Mouse (Mus musculus): Measurements from ENCODE around the gene Srcap. TPM values are rescaled to one million over a fixed set of nuclear protein-coding genes. Genes with fewer than 3 reads are reported as not detected.

The Srcap gene
- polyA plus RNA-seq, 1 experiment: 18.6 TPM

DNA sequence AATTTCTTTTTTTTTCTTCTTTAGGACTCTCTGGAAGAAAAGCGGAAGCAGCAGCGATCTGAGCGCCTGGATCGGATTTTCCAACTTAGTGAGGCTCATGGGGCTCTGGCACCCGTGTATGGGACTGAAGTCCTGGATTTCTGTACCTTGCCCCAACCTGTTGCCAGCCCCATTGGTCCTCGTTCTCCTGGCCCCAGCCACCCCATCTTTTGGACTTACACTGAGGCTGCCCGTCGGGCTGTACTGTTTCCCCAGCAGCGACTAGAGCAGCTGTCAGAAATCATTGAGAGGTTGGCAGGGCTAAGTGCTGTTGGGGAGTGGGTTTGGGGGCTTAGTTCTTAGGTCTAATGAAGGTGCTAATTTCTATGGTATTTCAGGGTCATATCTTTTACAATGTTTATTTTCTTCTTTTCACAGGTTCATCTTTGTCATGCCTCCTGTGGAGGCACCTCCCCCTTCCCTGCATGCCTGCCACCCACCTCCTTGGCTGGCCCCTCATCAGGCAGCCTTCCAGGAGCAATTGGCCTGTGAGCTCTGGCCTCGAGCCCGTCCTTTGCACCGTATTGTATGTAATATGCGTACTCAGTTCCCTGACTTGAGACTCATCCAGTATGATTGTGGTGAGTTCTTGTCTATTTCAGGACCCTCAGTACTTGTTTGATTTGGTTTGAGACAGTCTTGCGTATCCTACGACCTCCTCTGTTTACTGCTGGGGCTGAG is 37.5 kb downstream of the Srcap start:
- H3K27ac ChIP-seq (ENCODE audit: insufficient read depth, low read depth, low read length): no peak overlapping the region
- TF ChIP-seq POLR2A (IDR thresholded peaks at IDR 0.05; ENCODE audit: low read depth, low read length): no peak
- TF ChIP-seq CTCF (conservative IDR thresholded peaks at IDR 0.05; ENCODE audit: insufficient read depth, insufficient read length, low read depth, low read length): no peak
- no peaks in the 10 kb centered on the region for H3K27me3 ChIP-seq (replicated peaks; ENCODE audit: control insufficient read depth, insufficient read depth, low read length)
- H3K4me3 ChIP-seq (ENCODE audit: insufficient read depth, low read depth, low read length): no peak overlapping the region
- peak; percentile 27 for DNase-seq
- 78% methylated on average over 15 of the region's 15 CpGs for WGBS
- H3K4me1 ChIP-seq (ENCODE audit: control insufficient read depth, insufficient read depth, low read length): no peaks in the 10 kb centered on the region
- peaks cover 20% of the 10 kb centered on the region for H3K36me3 ChIP-seq (ENCODE audit: control insufficient read depth, insufficient read depth, low read length)

DNA sequence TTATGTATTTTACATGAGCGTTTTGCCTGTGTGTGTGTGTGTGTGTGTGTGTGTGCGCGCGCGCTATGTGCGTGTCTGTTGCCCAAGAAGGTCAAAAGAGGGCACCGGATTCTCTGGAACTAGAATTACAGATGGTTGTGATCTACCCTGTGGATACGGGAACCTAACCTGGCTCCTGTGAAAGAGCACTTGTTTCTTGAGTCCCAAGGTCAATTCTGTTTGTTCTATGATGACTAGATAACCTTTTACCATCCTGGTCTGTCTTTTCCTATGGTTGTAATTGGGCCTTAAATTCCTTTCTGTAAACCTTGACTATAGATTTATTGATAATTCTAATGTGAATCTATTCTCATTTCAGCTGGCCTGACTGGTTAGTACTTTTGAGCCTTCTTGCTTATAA is 39.8 kb downstream of the Srcap start:
- Histone ChIP-seq H3K27me3 (replicated peaks; ENCODE audit: control insufficient read depth, insufficient read depth, low read length) (no peaks in the 10 kb centered on the region), H3K27ac (ENCODE audit: insufficient read depth, low read depth, low read length) (no peak overlapping the region), H3K4me1 (ENCODE audit: control insufficient read depth, insufficient read depth, low read length) (no peaks in the 10 kb centered on the region), H3K4me3 (ENCODE audit: insufficient read depth, low read depth, low read length) (no peak overlapping the region), H3K36me3 (ENCODE audit: control insufficient read depth, insufficient read depth, low read length) (peaks cover 22% of the 10 kb centered on the region)
- WGBS: 90% methylated on average over 8 of the region's 8 CpGs
- DNase-seq: no peak
- TF ChIP-seq CTCF (conservative IDR thresholded peaks at IDR 0.05; ENCODE audit: insufficient read depth, insufficient read length, low read depth, low read length) (no peak), POLR2A (IDR thresholded peaks at IDR 0.05; ENCODE audit: low read depth, low read length) (no peak)

DNA sequence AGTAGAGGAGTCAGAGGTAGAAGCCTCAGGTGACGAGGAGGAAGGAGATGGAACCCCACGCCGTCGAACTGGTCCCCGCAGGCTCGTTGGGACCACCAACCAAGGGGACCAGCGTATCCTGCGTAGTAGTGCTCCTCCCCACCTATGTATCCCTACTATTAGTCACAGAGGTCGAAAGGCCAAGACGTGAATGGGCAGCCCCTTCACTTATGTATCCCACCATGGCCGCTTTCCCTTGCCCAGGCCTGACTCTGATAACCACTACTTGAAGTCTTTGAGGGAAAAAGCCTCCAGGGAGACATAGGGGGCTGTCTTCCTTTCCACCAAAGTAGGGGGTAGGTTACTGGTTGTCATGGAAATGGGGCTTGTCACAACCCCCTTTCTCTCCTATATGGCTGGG is 48.8 kb downstream of the Srcap start:
- Histone ChIP-seq H3K27ac (ENCODE audit: insufficient read depth, low read depth, low read length) (no peak overlapping the region), H3K27me3 (replicated peaks; ENCODE audit: control insufficient read depth, insufficient read depth, low read length) (no peaks in the 10 kb centered on the region), H3K36me3 (ENCODE audit: control insufficient read depth, insufficient read depth, low read length) (peaks cover 12% of the 10 kb centered on the region), H3K4me1 (ENCODE audit: control insufficient read depth, insufficient read depth, low read length) (no peaks in the 10 kb centered on the region), H3K4me3 (ENCODE audit: insufficient read depth, low read depth, low read length) (no peak overlapping the region)
- no peak for DNase-seq
- TF ChIP-seq POLR2A (IDR thresholded peaks at IDR 0.05; ENCODE audit: low read depth, low read length): no peak
- no peak for TF ChIP-seq CTCF (conservative IDR thresholded peaks at IDR 0.05; ENCODE audit: insufficient read depth, insufficient read length, low read depth, low read length)
- 97% methylated on average over 11 of the region's 11 CpGs for WGBS

DNA sequence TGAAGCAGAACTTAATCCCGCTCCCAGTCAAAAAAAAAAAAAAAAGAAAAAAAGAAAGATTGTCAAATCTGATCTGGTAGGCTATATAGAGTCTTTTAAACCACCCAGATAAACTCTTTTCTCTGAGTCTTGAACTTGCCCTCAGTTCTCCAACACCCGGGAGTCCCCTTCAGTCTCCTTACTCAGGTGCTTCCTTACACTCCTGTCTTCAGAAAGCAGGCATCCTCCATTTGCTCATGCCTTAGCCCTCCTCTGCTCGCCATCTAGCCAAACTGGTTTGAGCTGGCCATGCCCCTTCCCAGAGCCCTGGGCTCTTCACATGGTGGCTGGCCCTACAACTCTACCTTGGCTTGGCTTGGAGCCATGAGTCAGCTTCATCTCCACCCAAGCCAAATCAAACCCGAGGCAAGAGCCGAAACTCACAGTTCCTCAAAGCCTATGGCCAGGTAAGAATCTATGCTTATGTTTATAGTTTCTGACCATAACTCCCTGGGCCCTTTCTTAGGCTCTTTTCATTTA is 49.6 kb downstream of the Srcap start, which contains the start of gene Tmem265:
Gene Tmem265 (plus strand): TSS at position 51 of the 519 bp plus-strand sequence.
- TF ChIP-seq POLR2A (IDR thresholded peaks at IDR 0.05; ENCODE audit: low read depth, low read length) (no peak), CTCF (conservative IDR thresholded peaks at IDR 0.05; ENCODE audit: insufficient read depth, insufficient read length, low read depth, low read length) (no peak)
- Histone ChIP-seq H3K27ac (ENCODE audit: insufficient read depth, low read depth, low read length) (no peak within 1 kb of the TSS), H3K27me3 (replicated peaks; ENCODE audit: control insufficient read depth, insufficient read depth, low read length) (no peaks in the 10 kb centered on the region), H3K4me1 (ENCODE audit: control insufficient read depth, insufficient read depth, low read length) (no peaks in the 10 kb centered on the region), H3K36me3 (ENCODE audit: control insufficient read depth, insufficient read depth, low read length) (peaks cover 15% of the 10 kb centered on the region), H3K4me3 (ENCODE audit: insufficient read depth, low read depth, low read length) (no peak within 1 kb of the TSS)
- DNase-seq: peak; percentile 35
- WGBS: 69% methylated on average over 5 of the region's 5 CpGs

DNA sequence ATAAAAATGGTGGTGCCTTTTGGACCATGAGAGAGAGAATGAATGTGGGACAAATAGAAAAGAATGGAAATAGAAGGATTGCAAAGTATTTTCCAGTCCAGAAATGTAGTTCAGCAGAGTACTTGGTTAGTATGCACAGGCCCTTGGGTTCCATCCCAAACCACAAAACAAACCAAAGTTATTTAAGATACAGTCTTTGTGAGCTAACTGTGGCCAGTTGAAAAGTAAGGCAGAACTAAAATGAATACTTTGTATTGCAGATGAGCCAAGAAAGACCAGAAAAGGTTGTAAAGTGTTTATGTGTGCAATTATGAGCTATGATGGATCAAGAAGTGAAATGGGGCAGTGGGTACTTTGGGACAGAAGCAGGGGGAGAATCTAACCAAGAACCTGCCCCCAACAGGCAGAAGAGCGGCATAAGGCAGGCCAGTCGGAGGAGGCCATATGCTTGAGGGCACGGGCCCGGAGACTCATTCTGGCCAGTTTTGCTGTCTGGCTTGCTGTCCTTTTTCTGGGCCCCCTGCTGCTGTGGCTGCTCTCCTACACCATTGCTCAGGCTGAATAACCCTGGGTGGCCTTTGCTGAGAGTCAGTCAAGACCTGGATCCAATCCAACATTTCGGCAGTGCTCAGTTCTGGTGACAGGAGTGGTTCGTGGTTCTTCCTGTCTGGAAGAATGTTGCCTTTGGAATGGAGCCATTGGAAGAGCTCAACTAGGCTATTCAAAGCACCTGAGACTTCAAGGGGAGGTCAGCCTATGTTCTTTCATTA is 52.8 kb downstream of the Srcap start:
- DNase-seq: peak; percentile 74
- Histone ChIP-seq H3K36me3 (ENCODE audit: control insufficient read depth, insufficient read depth, low read length) (peaks cover 9% of the 10 kb centered on the region; the same call in 1 of the 2 replicates), H3K27me3 (replicated peaks; ENCODE audit: control insufficient read depth, insufficient read depth, low read length) (no peaks in the 10 kb centered on the region), H3K4me1 (ENCODE audit: control insufficient read depth, insufficient read depth, low read length) (no peaks in the 10 kb centered on the region), H3K4me3 (ENCODE audit: insufficient read depth, low read depth, low read length) (no peak overlapping the region), H3K27ac (ENCODE audit: insufficient read depth, low read depth, low read length) (no peak overlapping the region)
- 53% methylated on average over 6 of the region's 6 CpGs for WGBS
- TF ChIP-seq POLR2A (IDR thresholded peaks at IDR 0.05; ENCODE audit: low read depth, low read length): no peak
- no peak for TF ChIP-seq CTCF (conservative IDR thresholded peaks at IDR 0.05; ENCODE audit: insufficient read depth, insufficient read length, low read depth, low read length)

DNA sequence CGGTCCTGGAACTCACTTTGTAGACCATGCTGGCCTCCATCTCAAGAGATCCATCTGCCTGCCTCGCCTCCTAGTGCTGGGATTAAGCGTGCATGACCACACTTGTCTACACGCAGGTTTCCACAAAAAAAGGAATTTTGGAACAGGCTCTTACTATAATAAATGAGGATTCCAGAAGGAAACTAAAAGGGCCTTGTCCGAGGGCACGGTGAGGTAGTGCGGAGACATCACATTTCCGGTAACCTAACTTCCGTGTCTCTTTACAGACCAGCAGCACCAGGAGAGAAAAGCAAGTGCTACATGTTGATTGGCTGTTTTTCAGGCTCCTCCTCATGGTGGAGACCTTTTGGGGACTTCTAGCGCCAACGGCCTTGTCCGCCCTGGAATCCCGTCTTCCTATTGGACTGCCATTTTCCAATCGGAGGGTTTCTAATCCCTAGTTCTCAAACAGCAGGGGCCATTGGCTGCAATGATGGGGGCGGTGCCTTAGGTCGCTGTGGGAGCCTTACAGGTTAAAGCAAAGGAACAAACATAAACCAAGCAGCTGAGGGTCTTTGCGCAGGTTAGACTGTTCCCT is 61.2 kb downstream of the Srcap start, which contains the start of gene Phkg2:
Gene Phkg2 (plus strand): TSS at position 446 of the 577 bp plus-strand sequence.
- peak within 1 kb of the TSS; percentile 86 for H3K4me3 ChIP-seq (ENCODE audit: insufficient read depth, low read depth, low read length)
- DNase-seq: peak; percentile 99
- WGBS: under 1% methylated on average over 17 of the region's 17 CpGs
- TF ChIP-seq CTCF (conservative IDR thresholded peaks at IDR 0.05; ENCODE audit: insufficient read depth, insufficient read length, low read depth, low read length) (no peak), POLR2A (IDR thresholded peaks at IDR 0.05; ENCODE audit: low read depth, low read length) (no peak)
- no peaks in the 10 kb centered on the region for H3K27me3 ChIP-seq (replicated peaks; ENCODE audit: control insufficient read depth, insufficient read depth, low read length)
- H3K36me3 ChIP-seq (ENCODE audit: control insufficient read depth, insufficient read depth, low read length): no peaks in the 10 kb centered on the region
- peak within 1 kb of the TSS; percentile 61 for H3K27ac ChIP-seq (ENCODE audit: insufficient read depth, low read depth, low read length)
- H3K4me1 ChIP-seq (ENCODE audit: control insufficient read depth, insufficient read depth, low read length): peaks cover 5% of the 10 kb centered on the region; the same call in 1 of the 2 replicates
